Mouse (Mus musculus): Measurements from ENCODE around the gene Cd9. TPM values are rescaled to one million over a fixed set of nuclear protein-coding genes. Genes with fewer than 3 reads are reported as not detected.
A peak's percentile ranks its signal among the peaks of the same experiment; 100 is the strongest.

The Cd9 gene
- polyA plus RNA-seq, 1 experiment from 2014 or later = 70.2 TPM

GRCm38 (mm10) chr6:125515503-125516315 is 21.1 kb upstream of the Cd9 start:
- DNase-seq (ENCODE audit: low spot score) = no peak
- Histone ChIP-seq H3K27ac (no peak overlapping the region), H3K9me3 (no peaks in the 10 kb centered on the region), H3K4me3 (no peak overlapping the region), H3K4me1 (peaks cover 18% of the 10 kb centered on the region), H3K27me3 (ENCODE audit: insufficient read depth, poor library complexity, severe bottlenecking) (no peaks in the 10 kb centered on the region), H3K36me3 (no peaks in the 10 kb centered on the region)
- WGBS = 54% methylated on average over 11 of the region's 11 CpGs

GRCm38 (mm10) chr6:125512950-125513596 is 18.5 kb upstream of the Cd9 start:
- Histone ChIP-seq H3K27ac (peak overlapping the region; percentile 65), H3K36me3 (no peaks in the 10 kb centered on the region), H3K9me3 (no peaks in the 10 kb centered on the region), H3K4me1 (peaks cover 18% of the 10 kb centered on the region), H3K4me3 (no peak overlapping the region), H3K27me3 (ENCODE audit: insufficient read depth, poor library complexity, severe bottlenecking) (no peaks in the 10 kb centered on the region)
- WGBS = 56% methylated on average over 6 of the region's 6 CpGs
- DNase-seq (ENCODE audit: low spot score) = no peak

- Histone ChIP-seq H3K9me3 (no peaks in the 10 kb centered on the region), H3K27me3 (ENCODE audit: insufficient read depth, poor library complexity, severe bottlenecking) (no peaks in the 10 kb centered on the region), H3K4me1 (peaks cover 18% of the 10 kb centered on the region), H3K36me3 (no peaks in the 10 kb centered on the region), H3K27ac (no peak overlapping the region), H3K4me3 (no peak overlapping the region)
- no peak for DNase-seq (ENCODE audit: low spot score)
- 77% methylated on average over 7 of the region's 7 CpGs for WGBS
These were observed 16.6 kb upstream of the Cd9 start for GRCm38 (mm10) chr6:125511196-125511595.

GRCm38 (mm10) chr6:125510645-125511044 is 16.1 kb upstream of the Cd9 start:
- H3K9me3 ChIP-seq = no peaks in the 10 kb centered on the region
- H3K27ac ChIP-seq = no peak overlapping the region
- no peak overlapping the region for H3K4me3 ChIP-seq
- DNase-seq (ENCODE audit: low spot score) = no peak
- peaks cover 18% of the 10 kb centered on the region for H3K4me1 ChIP-seq
- H3K36me3 ChIP-seq = no peaks in the 10 kb centered on the region
- no peaks in the 10 kb centered on the region for H3K27me3 ChIP-seq (ENCODE audit: insufficient read depth, poor library complexity, severe bottlenecking)

- WGBS = 77% methylated on average over 3 of the region's 3 CpGs
- no peak overlapping the region for H3K27ac ChIP-seq
- DNase-seq (ENCODE audit: low spot score) = no peak
- no peak overlapping the region for H3K4me3 ChIP-seq
- no peaks in the 10 kb centered on the region for H3K9me3 ChIP-seq
- H3K36me3 ChIP-seq = no peaks in the 10 kb centered on the region
- peaks cover 15% of the 10 kb centered on the region for H3K4me1 ChIP-seq
- no peaks in the 10 kb centered on the region for H3K27me3 ChIP-seq (ENCODE audit: insufficient read depth, poor library complexity, severe bottlenecking)
These were observed 15.2 kb upstream of the Cd9 start for GRCm38 (mm10) chr6:125509783-125510182.

GRCm38 (mm10) chr6:125506427-125506826 is 11.8 kb upstream of the Cd9 start:
- Histone ChIP-seq H3K4me3 (no peak overlapping the region), H3K27ac (no peak overlapping the region), H3K4me1 (no peaks in the 10 kb centered on the region), H3K36me3 (no peaks in the 10 kb centered on the region), H3K9me3 (no peaks in the 10 kb centered on the region), H3K27me3 (ENCODE audit: insufficient read depth, poor library complexity, severe bottlenecking) (no peaks in the 10 kb centered on the region)
- 86% methylated on average over 4 of the region's 4 CpGs for WGBS
- DNase-seq (ENCODE audit: low spot score) = no peak

- H3K9me3 ChIP-seq = no peaks in the 10 kb centered on the region
- 34% methylated on average over 3 of the region's 3 CpGs for WGBS
- H3K4me1 ChIP-seq = no peaks in the 10 kb centered on the region
- no peak overlapping the region for H3K4me3 ChIP-seq
- H3K36me3 ChIP-seq = no peaks in the 10 kb centered on the region
- no peaks in the 10 kb centered on the region for H3K27me3 ChIP-seq (ENCODE audit: insufficient read depth, poor library complexity, severe bottlenecking)
- no peak overlapping the region for H3K27ac ChIP-seq
- no peak for DNase-seq (ENCODE audit: low spot score)
These were observed 10.2 kb upstream of the Cd9 start for GRCm38 (mm10) chr6:125504622-125505355.

GRCm38 (mm10) chr6:125503186-125503802 is 8.7 kb upstream of the Cd9 start:
- no peak overlapping the region for H3K27ac ChIP-seq
- no peaks in the 10 kb centered on the region for H3K4me1 ChIP-seq
- no peaks in the 10 kb centered on the region for H3K9me3 ChIP-seq
- no peaks in the 10 kb centered on the region for H3K36me3 ChIP-seq
- no peak overlapping the region for H3K4me3 ChIP-seq
- no peaks in the 10 kb centered on the region for H3K27me3 ChIP-seq (ENCODE audit: insufficient read depth, poor library complexity, severe bottlenecking)
- 82% methylated on average over 11 of the region's 11 CpGs for WGBS
- DNase-seq (ENCODE audit: low spot score) = no peak

GRCm38 (mm10) chr6:125498062-125498461 is 3.5 kb upstream of the Cd9 start:
- 22% methylated on average over 5 of the region's 5 CpGs for WGBS
- peaks cover 18% of the 10 kb centered on the region for H3K4me1 ChIP-seq
- H3K4me3 ChIP-seq = no peak overlapping the region
- H3K27ac ChIP-seq = no peak overlapping the region
- H3K36me3 ChIP-seq = no peaks in the 10 kb centered on the region
- H3K27me3 ChIP-seq (ENCODE audit: insufficient read depth, poor library complexity, severe bottlenecking) = peaks cover 30% of the 10 kb centered on the region
- no peak for DNase-seq (ENCODE audit: low spot score)
- H3K9me3 ChIP-seq = no peaks in the 10 kb centered on the region

GRCm38 (mm10) chr6:125496417-125496816 is 1.8 kb upstream of the Cd9 start:
- DNase-seq (ENCODE audit: low spot score) = no peak

GRCm38 (mm10) chr6:125495361-125495760 is 770 bp upstream of the Cd9 start:
- Histone ChIP-seq H3K9me3 (no peaks in the 10 kb centered on the region), H3K4me3 (peak overlapping the region; percentile 78), H3K36me3 (no peaks in the 10 kb centered on the region), H3K27ac (no peak overlapping the region), H3K4me1 (peaks cover 36% of the 10 kb centered on the region), H3K27me3 (ENCODE audit: insufficient read depth, poor library complexity, severe bottlenecking) (peaks cover 50% of the 10 kb centered on the region)
- DNase-seq (ENCODE audit: low spot score) = no peak
- WGBS = 60% methylated on average over 9 of the region's 9 CpGs

More at GRCm38 (mm10) chr6:125496417-125496816, 1.8 kb upstream of the Cd9 start:
- no peak overlapping the region for H3K4me3 ChIP-seq
- WGBS = 86% methylated on average over 12 of the region's 12 CpGs
- H3K27me3 ChIP-seq (ENCODE audit: insufficient read depth, poor library complexity, severe bottlenecking) = peaks cover 46% of the 10 kb centered on the region
- H3K9me3 ChIP-seq = no peaks in the 10 kb centered on the region
- no peak overlapping the region for H3K27ac ChIP-seq
- H3K4me1 ChIP-seq = peaks cover 33% of the 10 kb centered on the region
- H3K36me3 ChIP-seq = no peaks in the 10 kb centered on the region

- H3K27ac ChIP-seq = 0 out of 2 replicates have a peak overlapping the region, but pooled peaks have one; percentile 86
- 39% methylated on average over 5 of the region's 5 CpGs for WGBS
These were observed 1.4 kb downstream of the Cd9 start for GRCm38 (mm10) chr6:125493147-125493546.

More at GRCm38 (mm10) chr6:125493147-125493546, 1.4 kb downstream of the Cd9 start:
- H3K4me1 ChIP-seq = peaks cover 50% of the 10 kb centered on the region
- no peak for DNase-seq (ENCODE audit: low spot score)
- no peaks in the 10 kb centered on the region for H3K36me3 ChIP-seq
- H3K27me3 ChIP-seq (ENCODE audit: insufficient read depth, poor library complexity, severe bottlenecking) = peaks cover 54% of the 10 kb centered on the region
- peak overlapping the region; percentile 78 for H3K4me3 ChIP-seq
- no peaks in the 10 kb centered on the region for H3K9me3 ChIP-seq
